Mouse (Mus musculus) embryo, embryonic 11.5 days (tissue): ENCODE measurements around the gene Zdbf2.
"Not testable (repeated sequence)": the region's sequence is repeated elsewhere in the genome, so short reads cannot be mapped to it uniquely, and the experiment has no call there.

Source experiments
- DNase-seq: peaks from one replicate; pipeline ENCODE4 v3.0.0-alpha.2; 2012; ENCODE audit warnings: low read depth, low spot score

Gene Zdbf2

GRCm38 (mm10) chr1:63263671-63264070, 9.4 kb upstream of the Zdbf2 start:
- no peak for DNase-seq

GRCm38 (mm10) chr1:63265461-63265860, 7.6 kb upstream of the Zdbf2 start:
- no peak for DNase-seq

- no peak for DNase-seq
Measured at GRCm38 (mm10) chr1:63266121-63266520, 6.9 kb upstream of the Zdbf2 start.

- DNase-seq = no peak
Measured at GRCm38 (mm10) chr1:63266716-63267115, 6.3 kb upstream of the Zdbf2 start.

GRCm38 (mm10) chr1:63272125-63272675, 865 bp upstream of the Zdbf2 start:
- no peak for DNase-seq

GRCm38 (mm10) chr1:63273339-63273951, 380 bp downstream of the Zdbf2 start:
- DNase-seq = no peak

- DNase-seq = no peak
Measured at GRCm38 (mm10) chr1:63274046-63274730, 1.1 kb downstream of the Zdbf2 start.

GRCm38 (mm10) chr1:63278106-63278505, 5.0 kb downstream of the Zdbf2 start:
- no peak for DNase-seq

GRCm38 (mm10) chr1:63293965-63294364, 20.9 kb downstream of the Zdbf2 start:
- no peak for DNase-seq

GRCm38 (mm10) chr1:63309661-63310060, 36.6 kb downstream of the Zdbf2 start:
- DNase-seq = no peak

- DNase-seq = not testable (repeated sequence)
Measured at GRCm38 (mm10) chr1:63323565-63324132, 50.6 kb downstream of the Zdbf2 start.
